Mouse (Mus musculus): ENCODE measurements around the gene Dhx8. TPM values are rescaled to one million over a fixed set of nuclear protein-coding genes. Genes with fewer than 3 reads are reported as not detected.

Dhx8 gene
- polyA plus RNA-seq, 2 experiments, result 27.0 to 29.2 TPM

DNA sequence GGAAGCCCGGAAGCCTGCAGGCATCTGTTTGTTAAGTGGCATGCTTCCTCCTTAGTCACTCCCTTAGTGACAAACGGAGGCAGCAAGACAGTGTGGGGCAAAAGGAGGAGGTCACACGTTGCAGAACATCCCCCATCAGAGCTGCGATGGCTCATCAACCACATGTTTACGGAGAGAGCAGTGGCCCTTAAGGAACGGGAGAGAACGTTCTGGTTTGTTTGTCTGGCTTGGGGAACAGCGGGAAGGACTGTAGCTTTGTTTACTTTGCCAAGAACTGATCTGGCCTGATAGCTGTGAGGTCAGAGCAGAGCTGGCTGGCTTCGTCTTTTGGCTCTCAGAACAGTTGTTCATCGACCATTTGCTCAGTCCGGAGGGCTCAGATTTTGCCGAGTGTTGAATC, 32.3 kb upstream of the Dhx8 start:
- no peak for DNase-seq (ENCODE audit: low spot score)
- Histone ChIP-seq H3K4me3 (replicated peaks; ENCODE audit: low read length) (no peak overlapping the region), H3K4me1 (ENCODE audit: control insufficient read depth, insufficient read depth, low read length) (peaks cover 10% of the 10 kb centered on the region), H3K9ac (ENCODE audit: low read depth, low read length, severe bottlenecking) (no peak overlapping the region; the same call in 1 of the 2 replicates), H3K27me3 (ENCODE audit: control insufficient read depth, insufficient read depth, low read length) (no peaks in the 10 kb centered on the region), H3K9me3 (ENCODE audit: control insufficient read depth, low read length) (no peaks in the 10 kb centered on the region), H3K36me3 (ENCODE audit: control insufficient read depth, insufficient read depth, low read length) (no peaks in the 10 kb centered on the region), H3K27ac (replicated peaks; ENCODE audit: low read depth, low read length) (no peak overlapping the region), H3K4me2 (replicated peaks; ENCODE audit: low read depth, low read length, severe bottlenecking) (no peak overlapping the region)
- 31% methylated on average over 12 of the region's 12 CpGs for WGBS
- ATAC-seq (ENCODE audit: low FRiP score, low read depth), result no peak; the same call in 1 of the 2 replicates
- no peak for TF ChIP-seq POLR2A (IDR thresholded peaks at IDR 0.05; ENCODE audit: borderline replicate concordance, extremely low read depth, insufficient read depth, insufficient read length)

- Histone ChIP-seq H3K4me1 (ENCODE audit: control insufficient read depth, insufficient read depth, low read length) (no peaks in the 10 kb centered on the region), H3K9me3 (ENCODE audit: control insufficient read depth, low read length) (no peaks in the 10 kb centered on the region), H3K4me2 (replicated peaks; ENCODE audit: low read depth, low read length, severe bottlenecking) (no peak overlapping the region), H3K27me3 (ENCODE audit: control insufficient read depth, insufficient read depth, low read length) (no peaks in the 10 kb centered on the region), H3K4me3 (replicated peaks; ENCODE audit: low read length) (no peak overlapping the region), H3K9ac (ENCODE audit: low read depth, low read length, severe bottlenecking) (0 out of 2 replicates have a peak overlapping the region, but pooled peaks have one; percentile 4), H3K27ac (replicated peaks; ENCODE audit: low read depth, low read length) (no peak overlapping the region), H3K36me3 (ENCODE audit: control insufficient read depth, insufficient read depth, low read length) (no peaks in the 10 kb centered on the region)
- no peak for TF ChIP-seq POLR2A (IDR thresholded peaks at IDR 0.05; ENCODE audit: borderline replicate concordance, extremely low read depth, insufficient read depth, insufficient read length)
- DNase-seq (ENCODE audit: low spot score) (no peak), ATAC-seq (ENCODE audit: low FRiP score, low read depth) (no peak)
- WGBS, result 5% methylated on average over 5 of the region's 5 CpGs
These were observed 28.6 kb upstream of the Dhx8 start for GRCm38 (mm10) chr11:101704081-101704480.

DNA sequence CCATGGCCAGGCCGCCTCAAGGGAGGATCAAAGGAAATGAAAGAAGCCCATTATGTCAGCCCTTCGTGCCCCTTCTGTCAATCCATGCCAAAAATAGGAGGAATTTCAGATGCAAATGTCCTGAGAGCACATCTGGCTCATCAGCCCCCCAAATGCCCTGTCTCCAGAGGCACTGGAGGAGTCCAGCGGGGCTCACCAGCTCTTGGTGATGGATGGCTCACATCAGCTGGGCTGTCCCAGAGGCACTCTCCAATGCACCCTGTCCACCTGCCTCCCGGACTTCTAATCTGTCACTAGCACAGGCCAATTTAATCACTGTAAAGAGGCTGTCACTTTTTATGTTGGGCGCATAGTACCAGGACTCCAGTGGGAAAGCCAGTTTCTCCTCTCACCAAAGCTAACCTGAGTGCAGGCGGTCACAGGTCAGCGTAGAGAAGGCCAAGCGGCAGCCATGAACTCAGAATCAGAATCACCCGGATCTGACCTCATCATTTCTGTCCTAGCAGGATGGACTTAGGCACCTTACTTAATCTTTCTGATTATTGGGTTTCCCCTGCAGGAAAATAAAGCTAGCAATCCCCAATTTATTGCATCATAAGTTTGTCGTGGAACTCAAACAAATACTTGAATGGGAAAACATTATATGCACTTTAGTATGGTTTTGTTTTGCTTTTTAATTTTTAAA, 25.8 kb upstream of the Dhx8 start:
- H3K9me3 ChIP-seq (ENCODE audit: control insufficient read depth, low read length), result no peaks in the 10 kb centered on the region
- TF ChIP-seq POLR2A (IDR thresholded peaks at IDR 0.05; ENCODE audit: borderline replicate concordance, extremely low read depth, insufficient read depth, insufficient read length), result no peak
- no peak for ATAC-seq (ENCODE audit: low FRiP score, low read depth)
- H3K27ac ChIP-seq (replicated peaks; ENCODE audit: low read depth, low read length), result no peak overlapping the region
- H3K27me3 ChIP-seq (ENCODE audit: control insufficient read depth, insufficient read depth, low read length), result no peaks in the 10 kb centered on the region
- no peaks in the 10 kb centered on the region for H3K4me1 ChIP-seq (ENCODE audit: control insufficient read depth, insufficient read depth, low read length)
- H3K4me2 ChIP-seq (replicated peaks; ENCODE audit: low read depth, low read length, severe bottlenecking), result no peak overlapping the region
- DNase-seq (ENCODE audit: low spot score), result no peak
- H3K4me3 ChIP-seq (replicated peaks; ENCODE audit: low read length), result no peak overlapping the region
- WGBS, result 68% methylated on average over 10 of the region's 10 CpGs
- H3K36me3 ChIP-seq (ENCODE audit: control insufficient read depth, insufficient read depth, low read length), result no peaks in the 10 kb centered on the region
- H3K9ac ChIP-seq (ENCODE audit: low read depth, low read length, severe bottlenecking), result no peak overlapping the region

DNA sequence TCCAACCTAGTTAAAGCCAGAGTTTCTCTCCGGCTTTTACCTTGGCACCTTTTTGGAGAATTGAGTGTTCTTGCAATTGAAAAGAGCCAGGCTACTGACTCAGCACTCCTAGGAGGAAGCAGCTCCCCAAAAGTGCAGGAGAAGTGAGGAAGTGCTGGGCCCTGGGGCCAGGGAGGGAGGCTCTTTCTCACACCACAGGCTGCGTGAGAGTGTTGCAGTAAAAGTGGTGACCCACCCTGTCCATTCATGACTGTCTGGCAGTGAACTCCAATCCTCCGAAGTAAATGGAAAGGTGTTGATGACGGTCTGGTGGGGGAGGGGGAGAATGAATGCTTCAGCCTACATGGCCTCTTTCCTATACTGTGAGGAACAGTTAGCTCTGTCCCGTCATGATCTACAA, 24.2 kb upstream of the Dhx8 start:
- no peaks in the 10 kb centered on the region for H3K9me3 ChIP-seq (ENCODE audit: control insufficient read depth, low read length)
- TF ChIP-seq POLR2A (IDR thresholded peaks at IDR 0.05; ENCODE audit: borderline replicate concordance, extremely low read depth, insufficient read depth, insufficient read length), result no peak
- H3K9ac ChIP-seq (ENCODE audit: low read depth, low read length, severe bottlenecking), result no peak overlapping the region
- H3K27me3 ChIP-seq (ENCODE audit: control insufficient read depth, insufficient read depth, low read length), result no peaks in the 10 kb centered on the region
- H3K36me3 ChIP-seq (ENCODE audit: control insufficient read depth, insufficient read depth, low read length), result no peaks in the 10 kb centered on the region
- H3K4me3 ChIP-seq (replicated peaks; ENCODE audit: low read length), result no peak overlapping the region
- no peaks in the 10 kb centered on the region for H3K4me1 ChIP-seq (ENCODE audit: control insufficient read depth, insufficient read depth, low read length)
- H3K4me2 ChIP-seq (replicated peaks; ENCODE audit: low read depth, low read length, severe bottlenecking), result no peak overlapping the region
- DNase-seq (ENCODE audit: low spot score), result no peak
- H3K27ac ChIP-seq (replicated peaks; ENCODE audit: low read depth, low read length), result no peak overlapping the region
- ATAC-seq (ENCODE audit: low FRiP score, low read depth), result no peak
- WGBS, result 23% methylated on average over 5 of the region's 5 CpGs

DNA sequence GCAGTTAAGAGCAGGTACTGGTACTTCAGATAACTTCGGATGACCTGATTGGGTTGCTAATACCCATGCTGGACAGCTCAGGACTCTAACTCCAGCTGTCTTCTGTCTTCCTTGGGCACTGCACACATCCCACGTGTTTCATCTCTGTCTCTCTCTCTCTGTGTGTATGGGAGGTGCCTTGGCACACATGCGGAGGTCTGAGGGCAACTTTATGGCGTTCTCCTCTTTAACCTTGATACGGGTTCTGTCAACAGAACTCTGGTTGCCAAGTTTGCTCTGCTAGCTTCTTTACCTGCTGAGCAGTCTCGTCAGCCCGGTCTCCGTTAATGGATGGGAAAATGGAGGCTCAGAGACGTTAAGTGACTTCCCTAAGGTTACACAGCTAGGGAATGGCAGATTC, 19.9 kb upstream of the Dhx8 start:
- WGBS, result 79% methylated on average over 9 of the region's 9 CpGs
- Histone ChIP-seq H3K36me3 (ENCODE audit: control insufficient read depth, insufficient read depth, low read length) (no peaks in the 10 kb centered on the region), H3K9ac (ENCODE audit: low read depth, low read length, severe bottlenecking) (no peak overlapping the region), H3K4me3 (replicated peaks; ENCODE audit: low read length) (no peak overlapping the region), H3K4me1 (ENCODE audit: control insufficient read depth, insufficient read depth, low read length) (no peaks in the 10 kb centered on the region), H3K27me3 (ENCODE audit: control insufficient read depth, insufficient read depth, low read length) (no peaks in the 10 kb centered on the region), H3K9me3 (ENCODE audit: control insufficient read depth, low read length) (no peaks in the 10 kb centered on the region), H3K4me2 (replicated peaks; ENCODE audit: low read depth, low read length, severe bottlenecking) (no peak overlapping the region), H3K27ac (replicated peaks; ENCODE audit: low read depth, low read length) (no peak overlapping the region)
- no peak for ATAC-seq (ENCODE audit: low FRiP score, low read depth)
- TF ChIP-seq POLR2A (IDR thresholded peaks at IDR 0.05; ENCODE audit: borderline replicate concordance, extremely low read depth, insufficient read depth, insufficient read length), result no peak
- no peak for DNase-seq (ENCODE audit: low spot score)
